Mouse (Mus musculus) testis, adult 2 months (tissue): ENCODE measurements around the gene Lrrc40.

Experiments
- CTCF ChIP-seq: fragments of 200-500 bp; IDR thresholded peaks from 2 replicates; pipeline ENCODE4 v1.5.1; 2012; ENCODE audit warnings: low read depth, mild to moderate bottlenecking, inconsistent platforms, low read length, moderate library complexity; ENCODE audit not compliant: control insufficient read depth, insufficient read depth, insufficient replicate concordance
- POLR2A ChIP-seq: fragments of 200-500 bp; IDR thresholded peaks from 2 replicates; pipeline ENCODE4 v1.6.1; 2012; ENCODE audit warnings: low read depth, mild to moderate bottlenecking, inconsistent platforms, low read length, moderate library complexity; ENCODE audit not compliant: control insufficient read depth

GRCm38 (mm10) chr3:158065256-158065655, 28.8 kb downstream of the Lrrc40 start:
- TF ChIP-seq CTCF (no peak), POLR2A (no peak)
